Mouse (Mus musculus) adrenal gland, postnatal 10 days (tissue): Measurements from ENCODE around the gene Bcas1. TPM values are rescaled to one million over a fixed set of nuclear protein-coding genes. Genes with fewer than 3 reads are reported as not detected.

ENCODE experiments used
- DNase-seq: peaks from one replicate; pipeline ENCODE4 v3.0.0; 2021; ENCODE audit warnings: mixed read lengths
- total RNA-seq, 2 experiments: library from RNA; stranded (reverse); gene quantifications; 2 replicates each; pipeline ENCODE4 v1.2.3; 2021

The Bcas1 gene
- total RNA-seq, 2 experiments from 2014 or later = 0.90 to 0.91 TPM

- peak; percentile 63 for DNase-seq
Measured at GRCm38 (mm10) chr2:170345410-170345793, 82.2 kb downstream of the Bcas1 start.

GRCm38 (mm10) chr2:170344502-170345409 lies 82.9 kb downstream of the Bcas1 start:
- no peak for DNase-seq

- DNase-seq = no peak
Measured at GRCm38 (mm10) chr2:170343819-170344317, 83.8 kb downstream of the Bcas1 start.

- DNase-seq = peak; percentile 87
Measured at GRCm38 (mm10) chr2:170343133-170343818, 84.4 kb downstream of the Bcas1 start.

- no peak for DNase-seq
Measured at GRCm38 (mm10) chr2:170342312-170342830, 85.3 kb downstream of the Bcas1 start.

- no peak for DNase-seq
Measured at GRCm38 (mm10) chr2:170341179-170341578, 86.5 kb downstream of the Bcas1 start.

- no peak for DNase-seq
Measured at GRCm38 (mm10) chr2:170336266-170336760, 91.3 kb downstream of the Bcas1 start.

- no peak for DNase-seq
Measured at GRCm38 (mm10) chr2:170335168-170335567, 92.5 kb downstream of the Bcas1 start.

- DNase-seq = no peak
Measured at GRCm38 (mm10) chr2:170331870-170332269, 95.8 kb downstream of the Bcas1 start.

GRCm38 (mm10) chr2:170330466-170330865 lies 97.2 kb downstream of the Bcas1 start:
- peak; percentile 37 for DNase-seq

- DNase-seq = no peak
Measured at GRCm38 (mm10) chr2:170329921-170330320, 97.7 kb downstream of the Bcas1 start.

- DNase-seq = peak; percentile 73
Measured at GRCm38 (mm10) chr2:170323925-170324347, 103.7 kb downstream of the Bcas1 start.

- peak; percentile 52 for DNase-seq
Measured at GRCm38 (mm10) chr2:170322013-170322414, 105.6 kb downstream of the Bcas1 start.

GRCm38 (mm10) chr2:170321579-170321978 lies 106.1 kb downstream of the Bcas1 start:
- no peak for DNase-seq

GRCm38 (mm10) chr2:170319533-170320463 lies 107.8 kb downstream of the Bcas1 start:
- DNase-seq = no peak

- peak; percentile 90 for DNase-seq
Measured at GRCm38 (mm10) chr2:170318713-170319532, 108.7 kb downstream of the Bcas1 start.

GRCm38 (mm10) chr2:170316774-170317173 lies 110.9 kb downstream of the Bcas1 start:
- DNase-seq = no peak

GRCm38 (mm10) chr2:170316344-170316743 lies 111.3 kb downstream of the Bcas1 start:
- no peak for DNase-seq

- DNase-seq = no peak
Measured at GRCm38 (mm10) chr2:170310988-170311359, 116.7 kb downstream of the Bcas1 start.

GRCm38 (mm10) chr2:170310310-170310987 lies 117.2 kb downstream of the Bcas1 start:
- no peak for DNase-seq
